Mouse (Mus musculus): Measurements from ENCODE around the gene Ncam1.

DNA sequence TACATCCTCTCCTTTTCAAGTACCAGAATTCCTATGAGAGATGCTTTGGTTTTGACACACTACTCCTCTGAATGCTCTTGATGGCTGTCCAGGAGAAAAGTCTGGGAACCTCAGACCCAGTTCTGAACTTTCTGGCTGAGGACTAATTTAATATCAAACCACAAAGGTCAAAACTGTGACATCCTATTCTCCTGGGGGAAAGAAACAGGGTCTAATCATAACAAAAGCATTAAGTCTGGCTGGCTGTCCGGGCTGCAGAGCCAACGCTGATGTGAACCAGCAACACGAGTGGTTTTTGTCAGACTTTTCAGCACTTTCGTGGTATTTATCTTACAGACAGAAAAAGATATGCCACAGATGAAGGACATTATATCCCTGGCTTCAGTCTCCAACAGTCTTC is 192.9 kb downstream of the Ncam1 start:
- no peak for TF ChIP-seq GATA1 (IDR thresholded peaks at IDR 0.05; ENCODE audit: borderline replicate concordance, low read length)
- TF ChIP-seq FLI1 (IDR thresholded peaks at IDR 0.05; ENCODE audit: low read length): no peak

All from megakaryocyte, embryonic 14.5 days (primary cell).